Mouse (Mus musculus): Measurements from ENCODE around the gene Dclre1b. TPM values are rescaled to one million over a fixed set of nuclear protein-coding genes. Genes with fewer than 3 reads are reported as not detected.
"Not testable (repeated sequence)": the region's sequence is repeated elsewhere in the genome, so short reads cannot be mapped to it uniquely, and the experiment has no call there.

The Dclre1b gene
- 11.3 and 13.4 TPM in 2 replicates for total RNA-seq (2021)
- long read RNA-seq, full-length matches to known transcripts: 1 of 2 reads
- long read RNA-seq, partial matches to known transcripts: 0 of 2 reads
- long read RNA-seq, other reads (novel, unspliced or antisense): 1 of 2 reads

- DNase-seq: peak; percentile 92
Observed at GRCm38 (mm10) chr3:103808891-103809798, at the start of gene Dclre1b, which contains the start of the genes Ap4b1 and Gm43064. Dclre1b (minus strand) TSS chr3:103809444. Ap4b1 (plus strand) TSS chr3:103809520. Gm43064 (plus strand) TSS chr3:103809573.

GRCm38 (mm10) chr3:103857977-103858563 is 48.8 kb upstream of the Dclre1b start:
- no peak for DNase-seq

GRCm38 (mm10) chr3:103857036-103857805 is 48.0 kb upstream of the Dclre1b start:
- no peak for DNase-seq

GRCm38 (mm10) chr3:103853804-103854203 is 44.6 kb upstream of the Dclre1b start:
- DNase-seq: peak; percentile 9

GRCm38 (mm10) chr3:103852565-103853299 is 43.5 kb upstream of the Dclre1b start:
- DNase-seq: peak; percentile 45

- DNase-seq: no peak
Observed at GRCm38 (mm10) chr3:103851882-103852281, 42.6 kb upstream of the Dclre1b start.

GRCm38 (mm10) chr3:103851481-103851880 is 42.2 kb upstream of the Dclre1b start:
- no peak for DNase-seq

GRCm38 (mm10) chr3:103850644-103851363 is 41.6 kb upstream of the Dclre1b start:
- DNase-seq: no peak

- not testable (repeated sequence) for DNase-seq
Observed at GRCm38 (mm10) chr3:103840946-103841345, 31.7 kb upstream of the Dclre1b start.

GRCm38 (mm10) chr3:103840195-103840594 is 31.0 kb upstream of the Dclre1b start:
- DNase-seq: not testable (repeated sequence)

GRCm38 (mm10) chr3:103839711-103840110 is 30.5 kb upstream of the Dclre1b start:
- DNase-seq: no peak

GRCm38 (mm10) chr3:103836453-103836852 is 27.2 kb upstream of the Dclre1b start:
- DNase-seq: no peak

GRCm38 (mm10) chr3:103835951-103836310 is 26.7 kb upstream of the Dclre1b start:
- no peak for DNase-seq

- DNase-seq: no peak
Observed at GRCm38 (mm10) chr3:103835272-103835950, 26.2 kb upstream of the Dclre1b start.

- no peak for DNase-seq
Observed at GRCm38 (mm10) chr3:103834001-103834400, 24.8 kb upstream of the Dclre1b start.

- DNase-seq: no peak
Observed at GRCm38 (mm10) chr3:103832426-103832825, 23.2 kb upstream of the Dclre1b start, which contains the start of gene Bcl2l15. Bcl2l15 (plus strand) TSS chr3:103832601.

GRCm38 (mm10) chr3:103831146-103831545 is 21.9 kb upstream of the Dclre1b start:
- DNase-seq: no peak

GRCm38 (mm10) chr3:103830681-103831080 is 21.4 kb upstream of the Dclre1b start:
- DNase-seq: not testable (repeated sequence)

- no peak for DNase-seq
Observed at GRCm38 (mm10) chr3:103829036-103829435, 19.8 kb upstream of the Dclre1b start.

- no peak for DNase-seq
Observed at GRCm38 (mm10) chr3:103827548-103827947, 18.3 kb upstream of the Dclre1b start.

All from adrenal gland, postnatal 25 days (tissue).